In genomic region chr10:22212012-22212696, GRCm38 (mm10) we compare ENCODE assay signal across 8 mouse cellular contexts. TPM values are rescaled to one million over a fixed set of nuclear protein-coding genes. Genes with fewer than 3 reads are reported as not detected.
DNase-seq lines count a peak whose midpoint lies in the region; ATAC-seq and TF ChIP-seq lines count a peak whose summit lies in the region.
"Not testable (repeated sequence)": the region's sequence is repeated elsewhere in the genome, so short reads cannot be mapped to it uniquely, and the experiment has no call there.

No protein-coding gene starts in this region.

- not testable (repeated sequence) for H3K27ac ChIP-seq in forebrain, embryonic 12.5 days; heart, embryonic 16.5 days (ENCODE audit: low read length); kidney, embryonic 14.5 days (ENCODE audit: low read depth, low read length); liver, adult 2 months (replicated peaks; ENCODE audit: insufficient read depth, low read depth, low read length); midbrain, embryonic 14.5 days (replicated peaks; ENCODE audit: low read depth, low read length)

- not testable (repeated sequence) for H3K9me3 ChIP-seq in forebrain, embryonic 12.5 days; heart, embryonic 16.5 days (replicated peaks; ENCODE audit: control insufficient read depth, low read length); kidney, embryonic 14.5 days (ENCODE audit: control insufficient read depth, low read length); midbrain, embryonic 14.5 days (ENCODE audit: control insufficient read depth, low read length)

- H3K79me3 ChIP-seq in C2C12 (ENCODE audit: low read depth), result not testable (repeated sequence)

- H3K4me2 ChIP-seq in forebrain, embryonic 12.5 days; heart, embryonic 16.5 days (ENCODE audit: low read depth, low read length); kidney, embryonic 14.5 days (replicated peaks; ENCODE audit: low read depth, low read length); midbrain, embryonic 14.5 days (ENCODE audit: low read length): not testable (repeated sequence)

- ATAC-seq in forebrain, embryonic 12.5 days (ENCODE audit: low FRiP score), result peak; percentile 67; the same call in 1 of the 2 replicates
- ATAC-seq in heart, embryonic 16.5 days (replicated peaks; ENCODE audit: extremely low read depth, insufficient read depth, low FRiP score), result peak; percentile 52
- ATAC-seq in kidney, embryonic 14.5 days (ENCODE audit: low FRiP score, low TSS enrichment), result peak; percentile 89
- peak; percentile 51; the same call in 1 of the 2 replicates for ATAC-seq in midbrain, embryonic 14.5 days (ENCODE audit: low FRiP score, low TSS enrichment)

- H3ac ChIP-seq in C2C12 (ENCODE audit: control insufficient read depth, insufficient read length, low read depth), result not testable (repeated sequence)

- H3K9ac ChIP-seq in forebrain, embryonic 12.5 days; heart, embryonic 16.5 days (ENCODE audit: low read length); kidney, embryonic 14.5 days (ENCODE audit: low read depth, low read length); liver, adult 2 months (ENCODE audit: low read depth, low read length); midbrain, embryonic 14.5 days (replicated peaks; ENCODE audit: low read length): not testable (repeated sequence)

- TF ChIP-seq POLR2A in liver, adult 2 months (IDR thresholded peaks at IDR 0.05; ENCODE audit: extremely low read depth, insufficient read depth, low read length), result not testable (repeated sequence)

- not testable (repeated sequence) for H3K4me3 ChIP-seq in C2C12 (ENCODE audit: insufficient read depth, poor library complexity, severe bottlenecking); forebrain, embryonic 12.5 days (replicated peaks); heart, embryonic 16.5 days (ENCODE audit: low read length); kidney, embryonic 14.5 days (ENCODE audit: low read length); liver, adult 2 months (ENCODE audit: insufficient read depth, low read depth, low read length); midbrain, embryonic 14.5 days (replicated peaks; ENCODE audit: low read depth, low read length)

- DNase-seq in adrenal gland, postnatal 4 days (ENCODE audit: low spot score in 2 of 2), result peak; percentile 19 to 25
- DNase-seq in liver, adult 2 months (ENCODE audit: extremely low read depth, low read depth, low spot score), result not testable (repeated sequence)
- peak; percentile 39 for DNase-seq in midbrain, embryonic 14.5 days
- DNase-seq in spleen, postnatal 36 days (ENCODE audit: low spot score in 2 of 2), result peak; percentile 5 to 8

- H3K36me3 ChIP-seq in C2C12 (ENCODE audit: control insufficient read depth, insufficient read depth); forebrain, embryonic 12.5 days (replicated peaks); heart, embryonic 16.5 days (ENCODE audit: control insufficient read depth, insufficient read depth); kidney, embryonic 14.5 days (ENCODE audit: control insufficient read depth, insufficient read depth, low read length); liver, adult 2 months (ENCODE audit: control insufficient read depth, insufficient read depth, low read length); midbrain, embryonic 14.5 days (ENCODE audit: control insufficient read depth, insufficient read depth, low read length): not testable (repeated sequence)

- H3K27me3 ChIP-seq in C2C12 (ENCODE audit: control insufficient read depth, insufficient read depth, insufficient read length); forebrain, embryonic 12.5 days; heart, embryonic 16.5 days (ENCODE audit: control insufficient read depth, insufficient read depth, low read length); kidney, embryonic 14.5 days (ENCODE audit: control insufficient read depth, insufficient read depth, low read length); liver, adult 2 months (ENCODE audit: control insufficient read depth, insufficient read depth, low read length); midbrain, embryonic 14.5 days (ENCODE audit: control insufficient read depth, insufficient read depth, low read length): not testable (repeated sequence)

- H3K79me2 ChIP-seq in C2C12 (ENCODE audit: control insufficient read depth, insufficient read depth); liver, adult 2 months (ENCODE audit: control insufficient read depth, insufficient read depth, low read length): not testable (repeated sequence)

- 0% methylated on average over 8 of the region's 11 CpGs for WGBS in forebrain, embryonic 12.5 days
- WGBS in heart, embryonic 16.5 days, result 0% methylated on average over 8 of the region's 11 CpGs
- WGBS in kidney, embryonic 14.5 days, result 2% methylated on average over 8 of the region's 11 CpGs
- WGBS in liver, adult 2 months, result 3% methylated on average over 9 of the region's 11 CpGs
- WGBS in midbrain, embryonic 14.5 days, result 5% methylated on average over 8 of the region's 11 CpGs

- TF ChIP-seq CTCF in C2C12 (IDR thresholded peaks at IDR 0.05; ENCODE audit: control insufficient read depth, insufficient read depth, insufficient read length), result peak; percentile 18
- TF ChIP-seq CTCF in liver, adult 2 months (IDR thresholded peaks at IDR 0.05; ENCODE audit: low read depth, low read length), result peak; percentile 56

- not testable (repeated sequence) for H3K4me1 ChIP-seq in forebrain, embryonic 12.5 days; heart, embryonic 16.5 days (ENCODE audit: control insufficient read depth, insufficient read depth, low read length); kidney, embryonic 14.5 days (ENCODE audit: control insufficient read depth, insufficient read depth, low read length); liver, adult 2 months (ENCODE audit: control insufficient read depth, insufficient read depth, low read length); midbrain, embryonic 14.5 days (ENCODE audit: control insufficient read depth, insufficient read depth, low read length)

RNA-seq across cellular contexts. Expression of gene H60b, which starts 53.8 kb away (rescaled TPM):
- 0.32 TPM for polyA plus RNA-seq in C2C12 (2012; fragmentation: generic; extraction: Trizol)
- under 1 TPM; 0.48 to 0.59 TPM for total RNA-seq in adrenal gland, postnatal 4 days (2021)
- polyA plus RNA-seq in forebrain, embryonic 12.5 days (2016; fragmentation: Nextera tagmentation; extraction: Ambion mirVana), result 0.59 and 1.1 TPM in 2 replicates
- 0.27 and 0.56 TPM in 2 replicates for polyA plus RNA-seq in heart, embryonic 16.5 days (2015; fragmentation: Nextera tagmentation; extraction: Ambion mirVana)
- polyA plus RNA-seq in kidney, embryonic 14.5 days (2014; fragmentation: Nextera tagmentation; extraction: Ambion mirVana), result 1.2 and 1.5 TPM in 2 replicates
- 0.09 TPM in 1 of 2 replicates, not detected in the other for total RNA-seq in liver, adult 2 months (2014; rRNA removed)
- polyA plus RNA-seq in liver, adult 2 months (2012; rRNA removed), result not detected in 2 replicates
- 0.40 and 0.76 TPM in 2 replicates for polyA plus RNA-seq in midbrain, embryonic 14.5 days (2014; fragmentation: Nextera tagmentation; extraction: Ambion mirVana)

RNA-seq across cellular contexts. Expression of gene Raet1e, which starts 53.8 kb away (rescaled TPM):
- polyA plus RNA-seq in C2C12 (2012; fragmentation: generic; extraction: Trizol), result 15.0 TPM
- 1 to 10 TPM; 2.7 to 3.2 TPM for total RNA-seq in adrenal gland, postnatal 4 days (2021)
- polyA plus RNA-seq in forebrain, embryonic 12.5 days (2016; fragmentation: Nextera tagmentation; extraction: Ambion mirVana), result 5.7 and 5.9 TPM in 2 replicates
- 2.1 and 2.3 TPM in 2 replicates for polyA plus RNA-seq in heart, embryonic 16.5 days (2015; fragmentation: Nextera tagmentation; extraction: Ambion mirVana)
- polyA plus RNA-seq in kidney, embryonic 14.5 days (2014; fragmentation: Nextera tagmentation; extraction: Ambion mirVana), result 12.2 and 14.6 TPM in 2 replicates
- total RNA-seq in liver, adult 2 months (2014; rRNA removed), result 4.6 and 6.5 TPM in 2 replicates
- polyA plus RNA-seq in liver, adult 2 months (2012; rRNA removed), result 2.4 and 4.5 TPM in 2 replicates
- 0.31 and 1.3 TPM in 2 replicates for polyA plus RNA-seq in midbrain, embryonic 14.5 days (2014; fragmentation: Nextera tagmentation; extraction: Ambion mirVana)
